In genomic region chr15:79321733-79322190, GRCm38 (mm10) we compare ENCODE assay signal across 19 mouse cellular contexts. TPM values are rescaled to one million over a fixed set of nuclear protein-coding genes. Genes with fewer than 3 reads are reported as not detected.
DNase-seq lines count a peak whose midpoint lies in the region; ATAC-seq and TF ChIP-seq lines count a peak whose summit lies in the region.
"Had no signal": no experiment of that assay in that cellular context is flagged by ENCODE, and none has a peak within 500 bp of the region (broad histone marks: within the 10 kb centered on the region; RNA-seq: fewer than 3 reads in every experiment).

No protein-coding gene starts in this region.

- peak overlapping the region; percentile 65 for H3K27ac ChIP-seq in lung, embryonic 16.5 days (ENCODE audit: low read length)
- peak overlapping the region; percentile 83 for H3K27ac ChIP-seq in intestine, embryonic 16.5 days (ENCODE audit: low read length)
- H3K27ac ChIP-seq in liver, embryonic 14.5 days: peak overlapping the region; percentile 1; the same call in 1 of the 2 replicates
- H3K27ac ChIP-seq in stomach, postnatal 0 days (replicated peaks): peak overlapping the region; percentile 84
- no peak overlapping the region for H3K27ac ChIP-seq in forebrain, postnatal 0 days (ENCODE audit: low read depth, low read length)
- H3K27ac ChIP-seq: embryonic facial prominence, embryonic 15.5 days; forebrain, embryonic 13.5 days; neural tube, embryonic 12.5 days had no signal

- no peak for ATAC-seq in lung, embryonic 16.5 days (ENCODE audit: low read depth)
- peak; percentile 59 for ATAC-seq in intestine, embryonic 16.5 days
- ATAC-seq in liver, embryonic 14.5 days (ENCODE audit: insufficient read depth): peak; percentile 65
- ATAC-seq in stomach, postnatal 0 days (ENCODE audit: low FRiP score, low TSS enrichment): 0 out of 2 replicates have a peak, but pooled peaks have one; percentile 28
- ATAC-seq in forebrain, postnatal 0 days: no peak
- ATAC-seq: forebrain, embryonic 13.5 days; hindbrain, embryonic 16.5 days; midbrain, embryonic 16.5 days had no signal

- no peaks in the 10 kb centered on the region for H3K9me3 ChIP-seq in lung, embryonic 16.5 days (ENCODE audit: control insufficient read depth, low read length)
- H3K9me3 ChIP-seq in intestine, embryonic 16.5 days (ENCODE audit: control insufficient read depth, low read length): no peaks in the 10 kb centered on the region
- H3K9me3 ChIP-seq in liver, embryonic 14.5 days (ENCODE audit: control insufficient read depth, low read length): no peaks in the 10 kb centered on the region
- H3K9me3 ChIP-seq in stomach, postnatal 0 days (ENCODE audit: control insufficient read depth, low read length): no peaks in the 10 kb centered on the region
- H3K9me3 ChIP-seq in forebrain, postnatal 0 days (ENCODE audit: low read length): no peaks in the 10 kb centered on the region
- H3K9me3 ChIP-seq: embryonic facial prominence, embryonic 15.5 days; forebrain, embryonic 13.5 days; limb, embryonic 12.5 days; neural tube, embryonic 12.5 days had no signal

- H3K4me1 ChIP-seq in lung, embryonic 16.5 days (replicated peaks; ENCODE audit: control insufficient read depth, insufficient read depth, low read length): peaks cover 43% of the 10 kb centered on the region
- peaks cover 21% of the 10 kb centered on the region for H3K4me1 ChIP-seq in lung, adult 2 months (ENCODE audit: control insufficient read depth, insufficient read depth, low read length)
- peaks cover 32% of the 10 kb centered on the region for H3K4me1 ChIP-seq in intestine, embryonic 16.5 days (ENCODE audit: control insufficient read depth, insufficient read depth, low read length)
- peaks cover 19 to 47% of the 10 kb centered on the region in 2 experiments for H3K4me1 ChIP-seq in liver, embryonic 14.5 days (replicated peaks; ENCODE audit: control insufficient read depth in 2 of 2, insufficient read depth in 2 of 2, low read length in 1 of 2)
- peaks cover 12% of the 10 kb centered on the region; the same call in 1 of the 2 replicates for H3K4me1 ChIP-seq in stomach, postnatal 0 days (replicated peaks; ENCODE audit: control insufficient read depth, insufficient read depth)
- H3K4me1 ChIP-seq in forebrain, postnatal 0 days (ENCODE audit: insufficient read depth): peaks cover under 1% of the 10 kb centered on the region; the same call in 1 of the 2 replicates

- 42% methylated on average over 5 of the region's 5 CpGs for WGBS in lung, embryonic 16.5 days
- WGBS in lung, adult 2 months: 63% methylated on average over 5 of the region's 5 CpGs
- 55% methylated on average over 5 of the region's 5 CpGs for WGBS in intestine, embryonic 16.5 days
- WGBS in liver, embryonic 14.5 days (ENCODE audit: insufficient replicate concordance): 12% methylated on average over 5 of the region's 5 CpGs
- WGBS in stomach, postnatal 0 days: 45% methylated on average over 5 of the region's 5 CpGs
- 86% methylated on average over 5 of the region's 5 CpGs for WGBS in forebrain, postnatal 0 days

- H3K36me3 ChIP-seq in lung, embryonic 16.5 days (ENCODE audit: control insufficient read depth, insufficient read depth, low read length): no peaks in the 10 kb centered on the region
- no peaks in the 10 kb centered on the region for H3K36me3 ChIP-seq in intestine, embryonic 16.5 days (ENCODE audit: control insufficient read depth, insufficient read depth, low read length)
- no peaks in the 10 kb centered on the region for H3K36me3 ChIP-seq in liver, embryonic 14.5 days (replicated peaks; ENCODE audit: control insufficient read depth, insufficient read depth, low read depth)
- no peaks in the 10 kb centered on the region for H3K36me3 ChIP-seq in stomach, postnatal 0 days (ENCODE audit: control insufficient read depth, insufficient read depth, low read length)
- no peaks in the 10 kb centered on the region for H3K36me3 ChIP-seq in forebrain, postnatal 0 days (ENCODE audit: insufficient read depth)

- no peak for TF ChIP-seq POLR2A in lung, adult 2 months (IDR thresholded peaks at IDR 0.05; ENCODE audit: borderline replicate concordance, extremely low read depth, low read depth, low read length)

- TF ChIP-seq EP300 in liver, embryonic 14.5 days (IDR thresholded peaks at IDR 0.05; ENCODE audit: low read depth): 0 out of 2 replicates have a peak, but pooled peaks have one; percentile 40
- no peak for TF ChIP-seq EP300 in stomach, postnatal 0 days (optimal IDR thresholded peaks at IDR 0.05)

- no peak overlapping the region for H3K4me2 ChIP-seq in lung, embryonic 16.5 days (ENCODE audit: low read depth, low read length)
- no peak overlapping the region for H3K4me2 ChIP-seq in intestine, embryonic 16.5 days (ENCODE audit: low read depth, low read length)
- peak overlapping the region; percentile 4; the same call in 1 of the 2 replicates for H3K4me2 ChIP-seq in liver, embryonic 14.5 days (ENCODE audit: low read depth)
- no peak overlapping the region for H3K4me2 ChIP-seq in stomach, postnatal 0 days (replicated peaks; ENCODE audit: low read depth)
- no peak overlapping the region for H3K4me2 ChIP-seq in forebrain, postnatal 0 days (ENCODE audit: low read depth)
- H3K4me2 ChIP-seq: embryonic facial prominence, embryonic 15.5 days; forebrain, embryonic 13.5 days; limb, embryonic 12.5 days; neural tube, embryonic 12.5 days had no signal

- no peak overlapping the region for H3K9ac ChIP-seq in lung, embryonic 16.5 days (ENCODE audit: low read length)
- H3K9ac ChIP-seq in intestine, embryonic 16.5 days (ENCODE audit: low read depth, low read length): no peak overlapping the region
- no peak overlapping the region for H3K9ac ChIP-seq in liver, embryonic 14.5 days (replicated peaks)
- H3K9ac ChIP-seq in stomach, postnatal 0 days (ENCODE audit: low read length): no peak overlapping the region
- no peak overlapping the region for H3K9ac ChIP-seq in forebrain, postnatal 0 days
- H3K9ac ChIP-seq: embryonic facial prominence, embryonic 15.5 days; forebrain, embryonic 13.5 days; limb, embryonic 12.5 days; neural tube, embryonic 12.5 days had no signal

- DNase-seq in lung, adult 2 months: no peak
- DNase-seq in liver, embryonic 14.5 days (ENCODE audit: low read depth in 3 of 3, low spot score in 3 of 3): no peak
- no peak for DNase-seq in stomach, postnatal 0 days (ENCODE audit: low spot score)
- no peak for DNase-seq in forebrain, postnatal 0 days
- DNase-seq in gastrocnemius, adult 8-10 months (ENCODE audit: low spot score in 2 of 2): no peak
- DNase-seq: adrenal gland, adult 8-10 months; cerebellum, adult 8-10 months; gastrocnemius, postnatal 25 days; heart, postnatal 10 days; kidney, postnatal 14 days; layer of hippocampus, postnatal 36 days had no signal

- no peak for TF ChIP-seq CTCF in lung, adult 2 months (IDR thresholded peaks at IDR 0.05; ENCODE audit: insufficient read depth, low read length)
- TF ChIP-seq CTCF in liver, embryonic 14.5 days (IDR thresholded peaks at IDR 0.05; ENCODE audit: low read depth): no peak
- TF ChIP-seq CTCF in stomach, postnatal 0 days (IDR thresholded peaks at IDR 0.05; ENCODE audit: low read depth): no peak
- no peak for TF ChIP-seq CTCF in forebrain, postnatal 0 days (IDR thresholded peaks at IDR 0.05; ENCODE audit: low read depth)

- H3K27me3 ChIP-seq in lung, embryonic 16.5 days (ENCODE audit: control insufficient read depth, insufficient read depth, low read depth, low read length): no peaks in the 10 kb centered on the region
- no peaks in the 10 kb centered on the region for H3K27me3 ChIP-seq in intestine, embryonic 16.5 days (replicated peaks; ENCODE audit: control insufficient read depth, insufficient read depth, low read length)
- no peaks in the 10 kb centered on the region for H3K27me3 ChIP-seq in liver, embryonic 14.5 days (ENCODE audit: control insufficient read depth, insufficient read depth, low read length)
- no peaks in the 10 kb centered on the region for H3K27me3 ChIP-seq in stomach, postnatal 0 days (ENCODE audit: control insufficient read depth, insufficient read depth, low read length)
- no peaks in the 10 kb centered on the region for H3K27me3 ChIP-seq in forebrain, postnatal 0 days (ENCODE audit: insufficient read depth, low read length)
- H3K27me3 ChIP-seq: embryonic facial prominence, embryonic 15.5 days; forebrain, embryonic 13.5 days; limb, embryonic 12.5 days; neural tube, embryonic 12.5 days had no signal

- no peak overlapping the region for H3K4me3 ChIP-seq in lung, embryonic 16.5 days (ENCODE audit: low read length)
- H3K4me3 ChIP-seq in lung, adult 2 months (replicated peaks; ENCODE audit: extremely low read depth, low read depth, low read length): no peak overlapping the region
- no peak overlapping the region for H3K4me3 ChIP-seq in intestine, embryonic 16.5 days (ENCODE audit: low read length)
- H3K4me3 ChIP-seq in liver, embryonic 14.5 days (ENCODE audit: insufficient read depth in 1 of 2, low read depth in 2 of 2, low read length in 2 of 2): no peak overlapping the region
- no peak overlapping the region for H3K4me3 ChIP-seq in stomach, postnatal 0 days (ENCODE audit: low read depth, low read length)
- H3K4me3 ChIP-seq in forebrain, postnatal 0 days (ENCODE audit: low read depth, low read length): no peak overlapping the region
- H3K4me3 ChIP-seq: embryonic facial prominence, embryonic 15.5 days; forebrain, embryonic 13.5 days; limb, embryonic 12.5 days; neural tube, embryonic 12.5 days had no signal

RNA-seq across cellular contexts. Expression of gene Pla2g6, which starts 6.4 kb away (rescaled TPM):
- polyA plus RNA-seq in lung, embryonic 16.5 days (2015; fragmentation: Nextera tagmentation; extraction: Ambion mirVana): 20.1 and 22.4 TPM in 2 replicates
- 25.9 and 26.1 TPM in 2 replicates for polyA plus RNA-seq in lung, adult 2 months (2012; rRNA removed)
- polyA plus RNA-seq in intestine, embryonic 16.5 days (2015; fragmentation: Nextera tagmentation; extraction: Ambion mirVana): 27.1 and 28.3 TPM in 2 replicates
- 10.5 and 11.8 TPM in 2 replicates for polyA plus RNA-seq in liver, embryonic 14.5 days (2012; rRNA removed)
- polyA plus RNA-seq in liver, embryonic 14.5 days (2014; fragmentation: Nextera tagmentation; extraction: Ambion mirVana): 7.9 and 9.9 TPM in 2 replicates
- polyA plus RNA-seq in stomach, postnatal 0 days (2015; fragmentation: Nextera tagmentation; extraction: Ambion mirVana): 8.8 and 9.4 TPM in 2 replicates
- 19.5 and 31.1 TPM in 2 replicates for total RNA-seq in forebrain, postnatal 0 days (2014; rRNA removed)
- polyA plus RNA-seq in forebrain, postnatal 0 days (2015; fragmentation: Nextera tagmentation; extraction: Ambion mirVana): 10.7 and 15.2 TPM in 2 replicates
- total RNA-seq in gastrocnemius, adult 8-10 months (2022): 10 to 100 TPM; 17.3 to 22.2 (median 18.0) TPM

RNA-seq across cellular contexts. Expression of gene Maff, which starts 24.7 kb away (rescaled TPM):
- polyA plus RNA-seq in lung, embryonic 16.5 days (2015; fragmentation: Nextera tagmentation; extraction: Ambion mirVana): 5.2 and 6.5 TPM in 2 replicates
- 12.1 and 21.0 TPM in 2 replicates for polyA plus RNA-seq in lung, adult 2 months (2012; rRNA removed)
- 6.0 and 7.1 TPM in 2 replicates for polyA plus RNA-seq in intestine, embryonic 16.5 days (2015; fragmentation: Nextera tagmentation; extraction: Ambion mirVana)
- polyA plus RNA-seq in liver, embryonic 14.5 days (2012; rRNA removed): 1.8 TPM in 2 replicates
- polyA plus RNA-seq in liver, embryonic 14.5 days (2014; fragmentation: Nextera tagmentation; extraction: Ambion mirVana): 0.80 and 1.1 TPM in 2 replicates
- polyA plus RNA-seq in stomach, postnatal 0 days (2015; fragmentation: Nextera tagmentation; extraction: Ambion mirVana): 11.4 and 11.9 TPM in 2 replicates
- 2.5 and 3.0 TPM in 2 replicates for total RNA-seq in forebrain, postnatal 0 days (2014; rRNA removed)
- polyA plus RNA-seq in forebrain, postnatal 0 days (2015; fragmentation: Nextera tagmentation; extraction: Ambion mirVana): 0.74 and 1.1 TPM in 2 replicates
- 1 to 10 TPM; 2.4 to 6.3 (median 4.3) TPM for total RNA-seq in gastrocnemius, adult 8-10 months (2022)

RNA-seq across cellular contexts. Expression of gene Baiap2l2, which starts 36.4 kb away (rescaled TPM):
- 4.1 and 6.2 TPM in 2 replicates for polyA plus RNA-seq in lung, embryonic 16.5 days (2015; fragmentation: Nextera tagmentation; extraction: Ambion mirVana)
- 2.1 and 2.6 TPM in 2 replicates for polyA plus RNA-seq in lung, adult 2 months (2012; rRNA removed)
- 13.6 and 17.9 TPM in 2 replicates for polyA plus RNA-seq in intestine, embryonic 16.5 days (2015; fragmentation: Nextera tagmentation; extraction: Ambion mirVana)
- 3.9 and 7.9 TPM in 2 replicates for polyA plus RNA-seq in liver, embryonic 14.5 days (2012; rRNA removed)
- 1.2 and 1.9 TPM in 2 replicates for polyA plus RNA-seq in liver, embryonic 14.5 days (2014; fragmentation: Nextera tagmentation; extraction: Ambion mirVana)
- polyA plus RNA-seq in stomach, postnatal 0 days (2015; fragmentation: Nextera tagmentation; extraction: Ambion mirVana): 4.1 and 4.9 TPM in 2 replicates
- total RNA-seq in forebrain, postnatal 0 days (2014; rRNA removed): 3.2 and 7.9 TPM in 2 replicates
- 9.1 and 11.3 TPM in 2 replicates for polyA plus RNA-seq in forebrain, postnatal 0 days (2015; fragmentation: Nextera tagmentation; extraction: Ambion mirVana)
- total RNA-seq in gastrocnemius, adult 8-10 months (2022): 1 to 10 TPM; 2.6 to 6.1 (median 3.5) TPM

Comparison
In these comparisons a context has a peak if more than half of its experiments do, and no peak if none do; other contexts are left out.
1. ATAC-seq: peak in intestine, embryonic 16.5 days (single experiment), liver, embryonic 14.5 days (single experiment) and stomach, postnatal 0 days (single experiment); none in lung, embryonic 16.5 days (single experiment) and forebrain, postnatal 0 days (single experiment).